Mouse (Mus musculus) adrenal gland, postnatal 14 days (tissue): Measurements from ENCODE around the gene Bri3. TPM values are rescaled to one million over a fixed set of nuclear protein-coding genes. Genes with fewer than 3 reads are reported as not detected.

Experiments
- DNase-seq: peaks from one replicate; pipeline ENCODE4 v3.0.0; 2021; ENCODE audit warnings: mixed read lengths
- total RNA-seq: library from RNA; stranded (reverse); gene quantifications from 2 replicates; pipeline ENCODE4 v1.2.3, GENCODE M21; 2021

Bri3 gene
- total RNA-seq, 1 experiment from 2014 or later, result 123 TPM

DNA sequence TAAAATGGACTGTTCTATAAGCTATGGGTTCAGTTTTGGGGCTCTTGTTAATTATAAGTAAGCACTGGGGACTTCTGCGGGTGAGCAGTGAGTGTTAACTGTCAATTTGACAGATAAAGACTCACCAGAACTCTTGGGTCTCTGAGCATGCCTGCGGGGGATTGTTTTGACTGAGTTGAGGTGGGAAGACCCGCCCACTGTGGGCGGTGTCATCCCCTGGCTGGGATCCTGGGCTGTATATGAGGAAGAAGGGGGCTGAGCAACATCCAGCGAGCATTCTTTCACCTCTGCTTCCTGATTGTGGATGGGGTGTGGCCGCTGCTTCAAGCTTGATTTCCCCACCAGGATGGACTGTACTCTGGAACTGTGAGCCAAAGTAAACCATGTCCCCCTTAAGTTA, 10.0 kb upstream of the Bri3 start:
- no peak for DNase-seq

DNA sequence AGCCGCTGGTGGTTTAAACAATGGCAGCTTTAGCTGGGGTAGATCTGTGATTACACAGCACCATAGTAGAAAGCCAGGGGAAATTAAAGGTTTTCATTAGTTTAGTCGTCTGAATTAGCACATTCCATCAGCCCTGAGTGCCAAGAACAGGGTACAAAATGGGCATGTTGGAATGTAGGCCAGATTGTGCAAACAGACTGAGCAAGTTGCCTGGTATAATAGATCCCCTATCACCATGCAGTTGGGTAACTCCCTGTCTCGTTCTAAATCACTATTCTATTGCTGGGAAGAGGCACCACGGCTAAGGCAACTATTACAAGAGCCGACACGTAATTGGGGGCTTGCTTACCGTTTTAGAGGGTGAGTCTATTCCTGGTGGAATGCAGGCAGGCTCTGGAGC, 9.5 kb upstream of the Bri3 start:
- no peak for DNase-seq

DNA sequence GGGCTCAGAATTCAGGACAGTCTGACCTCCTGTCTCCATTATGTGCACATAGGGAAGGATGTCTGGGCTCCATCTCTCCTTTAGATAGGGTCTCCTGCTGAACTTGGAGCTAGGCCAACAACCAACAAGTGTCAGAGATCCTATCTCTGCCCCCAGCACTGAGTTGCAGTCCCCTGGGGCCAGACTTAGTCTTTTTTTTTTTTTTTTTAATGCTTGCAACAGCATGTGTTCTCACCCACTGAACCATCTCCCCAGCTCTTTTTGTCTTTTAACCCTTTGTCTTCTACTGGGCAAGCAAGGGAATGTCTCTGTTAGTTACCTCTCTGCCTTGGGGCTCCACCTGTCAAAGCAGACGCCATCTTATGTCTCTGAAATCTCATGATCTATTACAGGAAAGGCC, 5.3 kb upstream of the Bri3 start:
- no peak for DNase-seq

DNA sequence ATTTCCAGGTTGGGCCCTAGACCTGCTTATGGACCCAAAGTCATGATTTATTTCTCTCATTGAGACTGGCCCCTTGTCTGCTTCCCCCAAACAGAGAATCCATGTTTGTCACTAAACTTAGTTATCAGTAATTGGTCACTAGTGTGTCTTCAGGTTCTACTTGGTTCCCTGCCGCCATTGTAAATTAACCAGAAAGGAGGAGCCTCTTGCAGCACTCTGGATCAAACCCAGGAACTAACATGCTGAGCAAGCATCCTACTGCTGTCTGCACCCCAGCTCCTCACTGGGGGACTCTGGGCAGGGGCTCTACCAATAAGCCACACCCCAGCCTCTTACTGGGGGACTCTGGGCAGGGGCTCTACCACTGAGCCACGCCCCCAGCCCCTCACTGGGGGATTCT, 1.4 kb downstream of the Bri3 start:
- DNase-seq, result no peak

DNA sequence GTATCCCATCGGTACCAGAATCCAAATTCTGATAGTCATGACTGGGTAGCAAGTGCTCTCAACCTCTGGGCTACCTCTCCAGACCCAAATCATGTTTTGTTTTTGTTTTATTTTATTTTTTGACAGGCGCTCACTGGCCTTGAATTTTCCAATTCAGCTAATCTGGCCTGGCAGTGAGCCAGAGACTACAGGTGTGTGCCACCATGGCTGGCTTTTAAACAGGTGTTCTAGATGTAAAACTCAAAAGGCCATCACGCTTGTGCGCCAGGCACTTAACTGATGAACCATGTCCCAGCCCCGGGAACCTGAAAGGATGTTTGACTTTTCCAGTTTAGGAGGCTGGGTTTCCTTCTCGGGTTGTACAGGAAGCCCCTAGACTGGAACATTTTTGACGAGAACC, 2.4 kb downstream of the Bri3 start:
- DNase-seq, result no peak

DNA sequence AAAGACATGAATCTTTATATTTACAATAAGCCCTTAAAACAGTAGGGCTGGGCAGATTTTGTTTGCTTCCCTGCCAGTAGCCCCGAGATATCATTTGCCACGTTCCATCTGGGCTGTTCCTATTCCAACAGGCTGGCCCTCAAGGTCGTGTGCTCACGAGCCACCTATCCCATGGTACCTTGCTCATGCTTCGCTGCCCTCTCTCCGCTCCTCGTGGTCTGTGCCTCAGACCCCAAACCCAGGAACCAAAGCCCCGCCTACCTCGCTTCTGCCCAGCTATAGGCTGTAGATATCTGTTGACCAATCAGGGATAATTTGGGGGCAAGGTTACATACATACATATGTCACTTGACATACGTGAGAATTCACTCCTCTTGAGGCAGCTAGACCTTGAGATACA, 3.1 kb downstream of the Bri3 start:
- no peak for DNase-seq

DNA sequence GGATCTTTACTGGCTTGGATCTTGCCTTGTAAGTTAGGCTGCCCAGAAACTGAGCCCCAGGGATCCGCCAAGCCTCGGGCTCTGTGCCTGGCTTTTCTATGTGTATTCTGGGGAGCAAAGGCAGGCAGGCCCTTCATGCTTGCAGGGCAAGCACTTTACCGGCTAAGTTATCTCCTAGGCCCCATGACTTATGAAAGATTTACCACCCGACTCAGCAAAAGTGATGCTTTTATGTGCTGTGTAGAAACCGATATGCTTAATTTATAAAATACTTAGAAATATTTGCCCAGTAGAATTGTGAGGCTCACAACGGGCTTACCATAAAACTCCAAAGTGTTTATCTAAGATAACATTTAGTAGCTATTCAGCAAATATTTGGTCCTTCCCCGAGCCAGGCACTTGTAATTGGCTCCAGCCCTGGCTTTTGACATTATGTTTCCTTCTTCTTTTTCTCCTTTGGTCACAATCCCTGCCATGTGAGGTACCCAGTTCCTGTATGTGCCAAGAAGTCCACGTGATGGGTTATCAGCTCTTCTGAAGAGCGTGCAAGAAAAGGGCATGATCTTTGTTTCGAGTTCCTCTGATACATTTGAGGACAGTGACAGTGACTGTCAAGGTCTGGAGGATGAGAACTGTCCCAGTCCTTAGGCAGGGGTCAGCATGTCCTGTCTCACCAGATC, 3.8 kb downstream of the Bri3 start:
- DNase-seq, result peak; percentile 53

DNA sequence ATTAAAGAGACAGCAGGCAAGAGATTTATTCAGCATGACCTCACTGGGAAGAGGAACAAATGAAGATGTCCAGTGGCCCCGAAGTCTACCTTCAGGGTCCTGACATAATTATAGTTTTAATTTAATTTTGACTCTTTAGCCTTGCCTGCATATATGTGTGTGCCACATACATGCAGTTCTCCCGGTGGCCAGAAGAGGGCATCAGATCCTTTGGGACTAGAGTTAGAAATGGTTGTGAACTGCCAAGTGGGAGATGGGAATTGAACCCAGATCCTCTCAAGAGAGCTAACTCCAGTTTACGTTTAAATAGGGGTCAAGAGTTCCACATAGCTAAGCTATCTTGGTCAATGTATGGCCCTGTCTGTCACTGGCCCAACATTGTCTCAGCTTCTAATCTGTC, 5.6 kb downstream of the Bri3 start:
- DNase-seq, result no peak

DNA sequence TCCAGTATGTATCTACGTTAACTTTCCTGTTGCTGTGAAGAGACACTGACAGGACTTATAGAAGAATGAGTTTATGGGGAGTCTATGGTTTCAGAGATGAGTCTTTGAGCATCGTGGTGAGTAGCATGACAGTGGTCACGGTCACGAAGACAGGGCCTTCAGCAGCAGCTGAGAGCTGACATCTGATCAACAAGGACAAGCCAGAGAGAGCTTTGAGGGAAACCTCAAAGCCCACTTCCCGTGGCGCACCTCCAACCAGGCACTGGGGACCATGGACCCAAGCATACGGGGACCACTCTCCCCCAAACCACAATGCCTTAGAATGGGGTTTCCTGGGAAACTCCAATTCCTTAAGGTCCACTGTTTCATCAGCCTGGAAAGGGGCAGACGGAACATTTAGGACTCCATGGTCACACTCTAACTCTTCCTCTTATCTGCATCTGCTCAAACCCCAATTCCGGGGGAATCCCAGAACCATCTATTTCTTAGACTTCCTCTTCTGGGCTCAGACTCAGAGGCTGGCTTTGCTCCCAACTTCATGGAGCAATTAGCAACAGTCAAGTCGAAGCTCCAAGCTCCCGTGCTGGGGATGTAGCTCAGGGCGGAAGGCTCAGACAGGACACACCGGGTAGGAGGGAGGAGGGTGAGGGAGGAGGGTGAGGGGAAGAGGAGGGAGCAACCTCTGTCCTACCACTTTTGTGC, 7.8 kb downstream of the Bri3 start:
- DNase-seq, result no peak

DNA sequence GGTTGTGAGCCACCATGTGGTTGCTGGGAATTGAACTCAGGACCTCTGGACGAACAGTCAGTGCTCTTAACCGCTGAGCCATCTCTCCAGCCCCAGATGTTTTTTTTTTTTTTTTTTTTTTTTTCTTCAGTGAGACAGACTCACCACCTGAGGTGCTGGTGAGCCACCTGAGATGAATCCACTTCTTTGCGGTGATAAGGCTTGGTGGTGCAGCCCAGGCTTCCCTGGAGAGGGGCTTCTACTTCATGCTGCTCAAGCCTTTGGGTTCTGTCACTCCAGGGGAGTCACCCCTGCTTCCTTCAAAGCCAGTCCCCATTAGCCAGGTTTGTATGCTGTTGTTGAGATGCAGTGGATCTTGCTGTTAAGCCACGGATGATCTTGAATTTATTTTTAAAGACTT, 9.0 kb downstream of the Bri3 start:
- DNase-seq, result no peak

DNA sequence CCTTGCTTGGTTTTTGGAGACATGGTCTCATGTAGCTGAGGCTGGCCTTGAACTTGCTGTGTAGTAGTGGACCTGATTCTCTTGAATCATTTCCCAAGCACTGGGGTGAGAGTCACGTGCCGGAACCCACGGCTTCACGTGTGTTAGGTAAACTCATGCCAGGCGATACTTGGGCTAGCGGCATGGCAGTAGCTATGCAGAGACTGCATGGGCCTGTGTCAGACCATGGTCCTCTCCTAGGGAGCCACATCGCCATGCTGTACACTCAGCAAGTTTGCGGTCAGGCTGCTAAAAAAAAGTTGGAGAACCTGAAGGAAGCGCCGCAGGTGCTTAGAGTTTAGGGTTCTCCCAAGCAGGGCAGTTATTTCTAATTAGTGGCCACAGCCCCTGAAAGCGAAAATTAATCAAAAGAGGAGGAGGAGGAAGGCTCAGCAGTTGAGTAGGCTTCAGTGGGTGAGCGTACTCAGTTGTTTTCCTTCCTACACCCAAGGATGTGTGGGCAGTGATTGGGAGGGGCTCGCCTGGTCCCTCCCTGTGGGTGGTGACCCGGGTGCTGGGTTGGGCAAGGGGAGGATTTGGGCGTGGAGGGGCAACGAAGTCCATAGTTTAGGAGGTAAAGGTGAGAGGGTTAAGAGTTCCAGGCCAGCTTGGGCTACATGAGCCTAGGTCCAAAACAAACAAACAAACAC, 10.0 kb downstream of the Bri3 start:
- peak; percentile 89 for DNase-seq

DNA sequence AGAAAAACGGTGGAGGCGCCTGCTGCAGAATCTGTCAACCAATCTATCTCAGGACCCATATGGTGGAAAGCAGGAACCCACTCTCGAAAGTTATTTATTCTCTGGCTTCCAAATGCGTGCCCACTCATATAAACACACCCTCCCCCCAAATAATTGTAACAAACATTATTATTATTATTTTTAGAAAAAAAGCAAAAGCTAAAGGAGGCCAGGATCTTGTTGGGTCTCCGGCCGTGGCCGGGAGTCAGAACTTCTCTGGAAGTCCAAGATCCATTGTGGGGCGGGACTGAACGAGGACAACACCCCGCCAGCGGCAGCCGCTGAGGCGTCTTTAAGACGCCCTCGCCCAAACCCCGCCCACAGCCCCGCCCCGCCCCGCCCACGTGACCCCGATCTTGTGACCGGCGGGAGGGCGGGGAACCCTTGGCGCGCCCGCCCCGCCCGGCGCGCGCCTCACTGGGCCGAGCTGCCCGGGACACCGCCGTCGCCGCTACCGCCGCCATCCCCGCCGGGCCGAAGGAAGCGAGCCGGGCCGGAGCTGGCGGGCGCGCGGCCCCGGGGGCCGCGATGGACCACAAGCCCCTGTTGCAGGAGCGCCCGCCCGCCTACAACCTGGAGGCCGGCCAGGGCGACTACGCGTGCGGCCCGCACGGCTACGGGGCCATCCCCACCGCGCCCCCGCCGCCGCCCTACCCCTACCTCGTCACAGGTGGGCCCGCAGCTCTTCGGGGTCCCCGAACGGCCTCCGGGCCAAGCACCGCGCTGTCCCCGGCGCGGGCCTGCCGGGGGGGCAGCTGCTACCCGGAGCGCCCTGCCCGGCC, 10.8 kb downstream of the Bri3 start:
- DNase-seq, result peak; percentile 92

DNA sequence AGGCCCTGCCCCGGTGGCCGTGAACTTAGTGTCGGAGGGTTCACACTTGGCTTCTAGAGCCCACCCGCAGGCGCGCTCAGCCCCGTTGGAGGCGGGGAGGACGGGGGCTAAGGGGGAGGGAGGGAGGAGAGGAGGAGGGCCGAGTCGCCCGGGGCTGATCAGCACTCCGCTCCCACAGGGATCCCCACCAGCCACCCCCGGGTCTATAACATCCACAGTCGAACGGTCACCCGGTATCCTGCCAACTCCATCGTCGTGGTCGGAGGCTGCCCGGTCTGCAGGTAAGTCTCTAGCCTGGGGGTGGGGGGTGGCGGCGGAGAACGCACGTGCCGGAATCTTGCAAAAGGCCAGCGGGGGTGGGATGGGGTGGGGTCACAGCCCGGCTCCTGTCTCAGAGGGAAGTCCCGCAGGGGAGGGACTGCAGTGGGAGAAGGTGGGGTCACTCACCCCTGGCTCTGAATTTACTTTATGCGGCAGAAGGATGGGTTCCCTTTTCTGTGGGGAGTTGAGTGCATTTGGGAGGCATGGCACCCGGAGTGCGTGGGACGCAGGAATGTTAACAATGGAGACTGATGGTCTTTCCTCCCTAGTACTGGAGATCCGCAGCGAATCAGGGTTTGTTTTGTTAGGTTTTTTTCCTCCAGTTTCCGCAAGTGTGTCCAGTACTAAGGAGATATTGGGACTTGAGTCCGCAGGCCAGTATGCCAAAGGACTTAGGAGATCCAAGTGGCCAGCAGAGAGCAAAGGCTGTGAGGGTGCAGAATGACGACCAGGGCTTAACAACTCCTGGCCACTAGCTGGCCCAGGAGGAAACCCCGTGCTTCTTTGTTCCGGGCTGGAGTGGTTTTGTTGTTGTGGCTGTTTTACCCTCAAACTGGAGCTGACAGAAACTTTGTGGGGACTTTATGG, 11.6 kb downstream of the Bri3 start:
- DNase-seq, result peak; percentile 74

DNA sequence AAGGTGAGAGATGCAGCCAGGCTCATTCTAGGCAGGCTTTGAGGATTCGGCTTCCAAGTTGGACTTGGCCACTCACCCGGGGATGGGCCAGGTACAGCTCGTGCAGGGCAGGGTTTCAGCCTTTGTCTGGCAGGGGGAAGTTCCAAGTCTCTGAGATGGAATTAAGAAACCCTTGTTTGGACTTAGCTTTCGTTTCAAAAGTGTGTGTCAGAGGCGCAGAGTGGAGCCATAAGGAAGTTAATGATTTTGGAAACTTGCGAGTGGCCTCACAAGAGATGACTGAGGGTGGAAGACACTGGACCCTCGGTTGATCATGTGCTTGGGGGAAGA, 12.3 kb downstream of the Bri3 start:
- no peak for DNase-seq

DNA sequence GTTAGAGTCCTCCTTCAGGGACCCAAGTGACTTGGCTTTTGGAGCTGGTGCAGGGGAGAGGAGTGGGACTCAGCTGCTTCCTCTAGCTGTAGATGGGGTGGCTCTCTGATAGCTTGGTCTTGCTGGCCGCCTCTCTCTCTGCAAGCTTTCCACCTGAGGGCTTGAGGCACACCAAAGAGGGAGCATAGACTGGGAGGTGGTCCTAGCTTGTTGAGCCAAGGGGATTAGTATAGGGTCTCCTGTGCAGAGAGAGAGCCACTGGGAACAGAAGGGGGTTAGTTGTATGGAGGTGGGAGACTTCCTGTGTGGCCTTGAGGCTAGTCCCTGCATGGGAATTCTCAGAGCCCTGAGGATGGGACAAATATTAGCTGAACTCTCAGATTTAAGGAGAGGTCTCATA, 12.7 kb downstream of the Bri3 start:
- no peak for DNase-seq

DNA sequence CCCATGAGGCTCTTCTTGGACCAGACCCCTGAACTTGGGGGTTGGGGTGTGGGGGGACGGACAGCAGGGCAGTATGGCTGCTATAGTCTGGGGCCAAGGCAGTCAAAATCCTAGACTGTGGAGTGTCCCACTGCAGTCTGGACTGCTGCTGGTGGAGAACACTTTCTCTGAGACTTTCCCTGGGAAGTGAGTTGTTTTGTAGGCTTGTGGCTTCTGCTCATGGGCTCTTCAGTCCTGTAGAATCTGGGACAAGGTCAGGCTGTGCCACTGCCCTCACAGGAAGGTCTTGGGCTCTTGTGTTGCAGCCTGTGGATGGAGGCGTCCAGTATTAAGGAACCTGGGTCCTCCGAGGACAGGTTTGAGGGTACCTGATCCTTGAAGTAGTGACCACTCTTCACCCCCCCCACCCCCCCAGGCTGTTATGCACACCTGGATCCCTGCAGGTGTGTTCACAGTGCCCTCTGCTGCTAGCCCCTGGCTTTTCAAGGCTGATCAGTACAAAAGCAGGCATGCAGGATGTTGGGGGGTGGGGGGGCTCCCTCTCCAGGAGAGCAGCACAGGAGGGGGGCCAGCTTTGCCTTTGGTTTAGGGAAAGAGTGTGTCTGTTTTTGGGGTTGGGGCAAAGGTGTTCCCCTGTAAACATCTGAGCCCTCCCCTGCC, 13.3 kb downstream of the Bri3 start:
- DNase-seq, result peak; percentile 69

DNA sequence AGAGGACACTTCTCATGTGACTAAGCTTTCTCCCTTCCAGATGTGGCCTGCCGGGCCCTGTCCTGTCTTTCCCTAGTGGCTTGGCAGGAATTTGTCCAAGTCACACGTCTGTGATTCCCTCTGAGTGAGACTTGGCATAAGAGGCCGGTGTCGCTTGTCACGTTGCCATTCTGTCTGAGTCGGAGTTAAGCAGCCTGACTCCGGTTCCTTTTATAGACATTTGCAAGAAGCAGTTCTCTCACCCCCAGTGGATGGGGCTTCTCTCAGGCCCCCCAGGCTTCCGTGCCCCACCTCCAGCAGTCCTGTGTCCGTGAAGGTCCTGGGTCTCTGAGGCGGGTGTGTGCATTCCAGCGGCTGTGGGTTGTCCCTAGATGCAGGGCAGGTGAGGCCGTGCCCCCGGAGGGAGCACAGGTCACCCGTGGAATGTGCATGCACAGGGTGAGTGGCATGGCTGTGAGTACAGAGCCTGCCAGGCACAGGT, 13.9 kb downstream of the Bri3 start:
- peak; percentile 83 for DNase-seq

DNA sequence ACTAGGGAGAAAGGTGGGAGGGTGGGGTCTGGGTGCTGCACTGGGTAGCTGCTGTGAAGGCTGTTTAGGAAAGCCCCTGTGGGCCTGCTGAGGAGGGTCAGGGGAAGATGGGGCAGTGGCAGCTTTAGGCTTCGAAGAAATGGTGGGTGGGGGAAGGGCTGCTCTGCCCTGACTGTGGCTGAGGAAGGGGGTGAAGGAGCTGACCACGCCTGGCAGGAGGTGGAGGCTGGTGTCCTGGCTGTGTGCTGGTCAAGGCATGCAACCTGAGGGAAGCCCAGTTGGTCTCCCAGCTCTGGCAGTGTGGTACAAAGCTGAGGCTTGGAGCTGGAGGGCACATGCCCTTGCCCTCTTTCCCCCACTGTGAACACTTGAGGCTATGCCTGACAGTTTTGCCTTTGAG, 14.4 kb downstream of the Bri3 start:
- DNase-seq, result no peak

DNA sequence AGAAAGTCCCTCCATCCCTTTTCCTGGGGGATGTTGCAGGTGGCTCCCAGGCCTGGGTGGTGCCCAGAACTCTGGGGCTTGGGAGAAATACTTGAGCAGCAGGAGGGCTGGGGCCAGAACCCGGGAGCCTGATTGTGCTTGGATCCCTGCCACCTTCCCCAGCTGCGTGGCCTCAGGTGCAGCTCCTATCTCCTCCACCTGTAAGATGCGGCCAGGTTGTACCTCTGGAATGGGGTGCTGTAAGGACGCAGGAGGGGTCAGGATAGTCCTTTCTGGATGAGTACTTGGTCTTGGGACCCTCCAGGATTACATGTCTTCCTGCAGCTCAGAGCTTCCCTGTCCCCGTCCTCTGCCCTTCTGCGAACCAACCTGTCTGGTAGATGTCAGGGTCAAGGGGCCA, 15.0 kb downstream of the Bri3 start:
- no peak for DNase-seq

DNA sequence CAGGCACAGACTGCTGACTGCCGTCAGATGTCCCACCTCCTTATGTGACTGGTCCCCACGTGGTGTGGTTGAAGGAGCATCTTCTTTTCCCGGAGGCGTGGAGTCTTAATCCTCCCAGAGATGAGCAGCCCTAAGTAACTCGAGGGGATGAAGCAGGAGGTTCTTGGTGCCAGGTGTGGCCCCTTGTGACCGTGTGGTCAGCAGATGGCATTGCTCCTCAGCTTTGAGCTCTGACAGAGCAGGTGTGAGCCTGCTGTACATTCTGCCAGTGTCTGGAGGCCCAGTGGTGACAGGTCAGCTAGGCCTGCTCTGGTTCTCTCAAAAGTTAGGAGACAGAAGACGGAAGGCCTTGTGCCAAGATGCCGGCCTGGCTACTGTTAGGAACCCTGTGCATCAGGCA, 16.2 kb downstream of the Bri3 start:
- DNase-seq, result no peak

DNA sequence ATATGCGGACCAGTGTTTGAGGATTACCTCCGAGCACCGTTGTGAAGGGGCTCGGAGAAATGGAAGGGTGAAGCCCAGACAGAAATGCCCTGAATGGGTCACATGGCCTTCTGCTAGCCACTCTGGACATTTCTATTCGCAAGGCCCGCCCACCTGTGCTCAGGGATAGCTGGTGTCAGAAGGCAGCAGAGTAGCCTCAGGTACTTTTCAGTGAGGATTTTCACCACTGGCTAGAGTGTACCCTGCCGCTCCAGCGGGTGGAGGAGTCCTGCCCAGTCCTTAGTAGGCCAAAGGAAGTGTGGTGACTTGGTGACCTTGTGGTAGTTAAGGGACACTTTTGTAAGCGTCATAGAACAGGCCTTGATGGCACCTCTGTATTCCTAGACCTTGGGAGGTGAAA, 17.1 kb downstream of the Bri3 start:
- peak; percentile 39 for DNase-seq
